In genomic region chr19:37955425-37956001, GRCm38 (mm10) we compare ENCODE assay signal across 9 mouse cellular contexts.
DNase-seq lines count a peak whose midpoint lies in the region; ATAC-seq and TF ChIP-seq lines count a peak whose summit lies in the region.
"Had no signal": no experiment of that assay in that cellular context is flagged by ENCODE, and none has a peak within 500 bp of the region (broad histone marks: within the 10 kb centered on the region; RNA-seq: fewer than 3 reads in every experiment).

No protein-coding gene starts in this region.

- TF ChIP-seq CTCF in kidney, postnatal 0 days (IDR thresholded peaks at IDR 0.05; ENCODE audit: low read depth) = peak; percentile 97
- TF ChIP-seq CTCF in stomach, postnatal 0 days (IDR thresholded peaks at IDR 0.05; ENCODE audit: low read depth) = peak; percentile 99

- no peak overlapping the region for H3K4me3 ChIP-seq in embryonic facial prominence, embryonic 12.5 days
- H3K4me3 ChIP-seq in heart, embryonic 10.5 days = no peak overlapping the region
- no peak overlapping the region for H3K4me3 ChIP-seq in kidney, postnatal 0 days (replicated peaks; ENCODE audit: low read depth, low read length)
- no peak overlapping the region for H3K4me3 ChIP-seq in liver, embryonic 13.5 days (replicated peaks)
- no peak overlapping the region for H3K4me3 ChIP-seq in neural tube, embryonic 11.5 days (ENCODE audit: low read depth, low read length)
- H3K4me3 ChIP-seq in stomach, postnatal 0 days (ENCODE audit: low read depth, low read length) = no peak overlapping the region
- H3K4me3 ChIP-seq: erythroblast, embryonic 14.5 days had no signal

- no peaks in the 10 kb centered on the region for H3K27me3 ChIP-seq in embryonic facial prominence, embryonic 12.5 days
- H3K27me3 ChIP-seq in heart, embryonic 10.5 days (ENCODE audit: insufficient read depth, poor library complexity, severe bottlenecking) = 0 out of 2 replicates have a peak, but pooled peaks cover 6% of the 10 kb centered on the region
- H3K27me3 ChIP-seq in kidney, postnatal 0 days (ENCODE audit: insufficient read depth, low read length) = no peaks in the 10 kb centered on the region
- H3K27me3 ChIP-seq in liver, embryonic 13.5 days = no peaks in the 10 kb centered on the region
- no peaks in the 10 kb centered on the region for H3K27me3 ChIP-seq in neural tube, embryonic 11.5 days (ENCODE audit: control insufficient read depth, insufficient read depth, low read length)
- H3K27me3 ChIP-seq in stomach, postnatal 0 days (ENCODE audit: control insufficient read depth, insufficient read depth, low read length) = no peaks in the 10 kb centered on the region

- no peaks in the 10 kb centered on the region for H3K36me3 ChIP-seq in embryonic facial prominence, embryonic 12.5 days
- no peaks in the 10 kb centered on the region for H3K36me3 ChIP-seq in heart, embryonic 10.5 days
- peaks cover 7% of the 10 kb centered on the region; the same call in 1 of the 2 replicates for H3K36me3 ChIP-seq in kidney, postnatal 0 days (ENCODE audit: insufficient read depth, low read length)
- no peaks in the 10 kb centered on the region for H3K36me3 ChIP-seq in liver, embryonic 13.5 days
- H3K36me3 ChIP-seq in neural tube, embryonic 11.5 days (ENCODE audit: control insufficient read depth, insufficient read depth, low read length) = no peaks in the 10 kb centered on the region
- peaks cover 7% of the 10 kb centered on the region; the same call in 1 of the 2 replicates for H3K36me3 ChIP-seq in stomach, postnatal 0 days (ENCODE audit: control insufficient read depth, insufficient read depth, low read length)

- DNase-seq in B cell, adult 2 months = peak; percentile 84 to 86
- DNase-seq in adrenal gland, postnatal 25 days = peak; percentile 73
- DNase-seq in heart, embryonic 10.5 days (ENCODE audit: low spot score) = peak; percentile 75
- peak; percentile 93 for DNase-seq in kidney, postnatal 0 days (ENCODE audit: low spot score)
- peak; percentile 15 for DNase-seq in liver, embryonic 13.5 days
- DNase-seq in neural tube, embryonic 11.5 days (ENCODE audit: low spot score) = peak; percentile 69
- peak; percentile 74 for DNase-seq in stomach, postnatal 0 days (ENCODE audit: low spot score)

- H3K4me2 ChIP-seq in embryonic facial prominence, embryonic 12.5 days (replicated peaks) = no peak overlapping the region
- no peak overlapping the region for H3K4me2 ChIP-seq in kidney, postnatal 0 days (ENCODE audit: low read length)
- no peak overlapping the region for H3K4me2 ChIP-seq in liver, embryonic 13.5 days
- H3K4me2 ChIP-seq in neural tube, embryonic 11.5 days (ENCODE audit: low read depth) = no peak overlapping the region
- no peak overlapping the region for H3K4me2 ChIP-seq in stomach, postnatal 0 days (replicated peaks; ENCODE audit: low read depth)

- H3K4me1 ChIP-seq in embryonic facial prominence, embryonic 12.5 days = no peaks in the 10 kb centered on the region
- no peaks in the 10 kb centered on the region for H3K4me1 ChIP-seq in heart, embryonic 10.5 days
- no peaks in the 10 kb centered on the region for H3K4me1 ChIP-seq in kidney, postnatal 0 days (replicated peaks; ENCODE audit: insufficient read depth, low read length)
- H3K4me1 ChIP-seq in liver, embryonic 13.5 days (replicated peaks) = no peaks in the 10 kb centered on the region
- H3K4me1 ChIP-seq in neural tube, embryonic 11.5 days (ENCODE audit: control insufficient read depth, insufficient read depth, low read length) = no peaks in the 10 kb centered on the region
- H3K4me1 ChIP-seq in stomach, postnatal 0 days (replicated peaks; ENCODE audit: control insufficient read depth, insufficient read depth) = no peaks in the 10 kb centered on the region

- TF ChIP-seq EP300 in stomach, postnatal 0 days (optimal IDR thresholded peaks at IDR 0.05) = no peak

- no peaks in the 10 kb centered on the region for H3K9me3 ChIP-seq in embryonic facial prominence, embryonic 12.5 days
- H3K9me3 ChIP-seq in heart, embryonic 10.5 days = no peaks in the 10 kb centered on the region
- H3K9me3 ChIP-seq in kidney, postnatal 0 days (replicated peaks; ENCODE audit: low read length) = no peaks in the 10 kb centered on the region
- no peaks in the 10 kb centered on the region for H3K9me3 ChIP-seq in liver, embryonic 13.5 days (replicated peaks)
- no peaks in the 10 kb centered on the region for H3K9me3 ChIP-seq in neural tube, embryonic 11.5 days (ENCODE audit: control insufficient read depth, low read length)
- H3K9me3 ChIP-seq in stomach, postnatal 0 days (ENCODE audit: control insufficient read depth, low read length) = no peaks in the 10 kb centered on the region

- 38% methylated on average over 7 of the region's 7 CpGs for WGBS in embryonic facial prominence, embryonic 12.5 days
- WGBS in heart, embryonic 10.5 days = 38% methylated on average over 7 of the region's 7 CpGs
- WGBS in kidney, postnatal 0 days = 33% methylated on average over 7 of the region's 7 CpGs
- 34% methylated on average over 7 of the region's 7 CpGs for WGBS in liver, embryonic 13.5 days (ENCODE audit: insufficient replicate concordance)
- 39% methylated on average over 7 of the region's 7 CpGs for WGBS in neural tube, embryonic 11.5 days
- WGBS in stomach, postnatal 0 days = 32% methylated on average over 7 of the region's 7 CpGs

- H3K27ac ChIP-seq in embryonic facial prominence, embryonic 12.5 days = no peak overlapping the region
- no peak overlapping the region for H3K27ac ChIP-seq in heart, embryonic 10.5 days
- H3K27ac ChIP-seq in kidney, postnatal 0 days = no peak overlapping the region
- H3K27ac ChIP-seq in liver, embryonic 13.5 days = no peak overlapping the region
- no peak overlapping the region for H3K27ac ChIP-seq in neural tube, embryonic 11.5 days (ENCODE audit: low read depth, low read length)
- 0 out of 2 replicates have a peak overlapping the region, but pooled peaks have one; percentile 24 for H3K27ac ChIP-seq in stomach, postnatal 0 days (replicated peaks)

- H3K9ac ChIP-seq in embryonic facial prominence, embryonic 12.5 days = no peak overlapping the region
- H3K9ac ChIP-seq in kidney, postnatal 0 days (ENCODE audit: low read depth, low read length) = no peak overlapping the region
- no peak overlapping the region for H3K9ac ChIP-seq in liver, embryonic 13.5 days
- H3K9ac ChIP-seq in neural tube, embryonic 11.5 days (ENCODE audit: low read length) = no peak overlapping the region
- H3K9ac ChIP-seq in stomach, postnatal 0 days (ENCODE audit: low read length) = no peak overlapping the region

- 0 out of 2 replicates have a peak, but pooled peaks have one; percentile 28 for ATAC-seq in embryonic facial prominence, embryonic 12.5 days (ENCODE audit: insufficient number of reproducible peaks, insufficient read depth, low FRiP score, low TSS enrichment)
- ATAC-seq in kidney, postnatal 0 days (replicated peaks; ENCODE audit: low FRiP score, low read depth) = 0 out of 2 replicates have a peak, but pooled peaks have one; percentile 57
- ATAC-seq in liver, embryonic 13.5 days (ENCODE audit: low read depth) = no peak
- no peak for ATAC-seq in neural tube, embryonic 11.5 days (ENCODE audit: insufficient read depth, low FRiP score, low TSS enrichment)
- peak; percentile 88 for ATAC-seq in stomach, postnatal 0 days (ENCODE audit: low FRiP score, low TSS enrichment)

Comparison
In these comparisons a context has a peak if more than half of its experiments do, and no peak if none do; other contexts are left out.
1. DNase-seq: peak in every context shown above with its lines; median percentile 93 in kidney, postnatal 0 days; 85 in B cell, adult 2 months; 75 in heart, embryonic 10.5 days; 74 in stomach, postnatal 0 days; 73 in adrenal gland, postnatal 25 days; 69 in neural tube, embryonic 11.5 days; 15 in liver, embryonic 13.5 days.
2. ATAC-seq: peak in embryonic facial prominence, embryonic 12.5 days (single experiment), kidney, postnatal 0 days (single experiment) and stomach, postnatal 0 days (single experiment); none in liver, embryonic 13.5 days (single experiment) and neural tube, embryonic 11.5 days (single experiment).